Mouse (Mus musculus) heart, embryonic 14.5 days (tissue): ENCODE data around the gene Car1. TPM values are rescaled to one million over a fixed set of nuclear protein-coding genes. Genes with fewer than 3 reads are reported as not detected.
"Not testable (repeated sequence)": the region's sequence is repeated elsewhere in the genome, so short reads cannot be mapped to it uniquely, and the experiment has no call there.

Experiments
- ATAC-seq: fragments of 200-750 bp; cut with Nextera tagmentation; 2 replicates; pipeline ENCODE4 v1.8.0; 2017; ENCODE audit warnings: low read depth, moderate TSS enrichment; ENCODE audit not compliant: insufficient number of reproducible peaks, insufficient read depth, low FRiP score
- H3K27ac ChIP-seq, 2 experiments: fragments of 200-500 bp in 1 of 2; fragments of 300-500 bp in 1 of 2; sonication (generic) in 1 of 2; replicated peaks in 1 of 2; 2 replicates each; pipeline ENCODE4 v1.5.1; 2012 to 2014; ENCODE audit warnings: low read depth in 2 of 2, low read length in 2 of 2, control low read depth in 1 of 2, mild to moderate bottlenecking in 1 of 2, mixed read lengths in 1 of 2; ENCODE audit not compliant: control insufficient read depth in 1 of 2, insufficient read depth in 1 of 2
- H3K27me3 ChIP-seq: fragments of 300-500 bp; sonication (generic); 2 replicates; pipeline ENCODE4 v1.6.1; 2014; ENCODE audit warnings: mild to moderate bottlenecking, low read length, control low read depth; ENCODE audit not compliant: control insufficient read depth, insufficient read depth
- H3K36me3 ChIP-seq: fragments of 300-500 bp; sonication (generic); 2 replicates; pipeline ENCODE4 v1.6.1; 2014; ENCODE audit warnings: mild to moderate bottlenecking, control low read depth, low read length, mixed read lengths; ENCODE audit not compliant: control insufficient read depth, insufficient read depth
- H3K4me1 ChIP-seq, 2 experiments: fragments of 200-500 bp in 1 of 2; fragments of 300-500 bp in 1 of 2; sonication (generic) in 1 of 2; 2 replicates each; pipeline ENCODE4 v1.6.1; 2012 to 2014; ENCODE audit warnings: low read length in 2 of 2, control low read depth in 1 of 2, mixed read lengths in 1 of 2; ENCODE audit not compliant: control insufficient read depth in 2 of 2, insufficient read depth in 2 of 2
- H3K4me2 ChIP-seq: fragments of 300-500 bp; sonication (generic); 2 replicates; pipeline ENCODE4 v1.6.1; 2014; ENCODE audit warnings: mild to moderate bottlenecking, low read length
- H3K4me3 ChIP-seq, 2 experiments: fragments of 200-500 bp in 1 of 2; fragments of 300-500 bp in 1 of 2; sonication (generic) in 1 of 2; 2 replicates each; pipeline ENCODE4 v1.5.1; 2012 to 2014; ENCODE audit warnings: low read length in 2 of 2, mild to moderate bottlenecking in 2 of 2, control low read depth in 1 of 2, low read depth in 1 of 2, moderate library complexity in 1 of 2; ENCODE audit not compliant: control insufficient read depth in 1 of 2, insufficient read depth in 1 of 2
- H3K9ac ChIP-seq: fragments of 300-500 bp; sonication (generic); 2 replicates; pipeline ENCODE4 v1.6.1; 2014; ENCODE audit warnings: mild to moderate bottlenecking, low read length
- H3K9me3 ChIP-seq: fragments of 300-500 bp; sonication (generic); 2 replicates; pipeline ENCODE4 v1.6.1; 2016; ENCODE audit warnings: low read length, control low read depth; ENCODE audit not compliant: control insufficient read depth
- WGBS: fragments of 180-500 bp; shearing (Covaris S2); extraction: QIAGEN DNeasy Blood & Tissue Kit; methylation state at CpG from one replicate; pipeline ENCODE4 v1.1.7; 2014; 5-methylcytosine and 5-hydroxymethylcytosine counted together
- polyA plus RNA-seq: library from polyadenylated mRNA; unstranded; fragments of >200 nt; fragmentation: Nextera tagmentation; extraction: Ambion mirVana; gene quantifications from 2 replicates; pipeline ENCODE4 v1.2.1, GENCODE M21; 2014

Car1 gene
- polyA plus RNA-seq, 1 experiment from 2014 or later = 0.34 TPM

DNA sequence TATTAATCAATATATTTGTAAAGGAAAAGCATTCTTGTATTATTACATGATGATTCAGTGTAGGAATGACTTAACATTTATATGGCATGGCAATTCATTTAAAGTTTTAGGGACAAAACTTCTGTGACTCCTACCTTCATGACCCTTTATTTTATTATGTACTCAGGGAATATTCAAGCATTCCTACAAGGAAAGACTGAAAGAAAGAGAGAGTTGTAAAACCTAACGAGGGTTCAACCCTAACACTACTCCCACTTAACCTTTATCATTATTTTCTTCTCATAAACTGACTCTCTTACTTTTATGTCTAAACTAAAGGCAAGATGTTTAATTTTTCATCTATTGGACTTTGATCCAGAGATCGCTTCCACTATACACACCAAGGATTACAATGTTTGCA lies 28.0 kb downstream of the Car1 start:
- ATAC-seq = no peak
- 79% methylated on average over 2 of the region's 2 CpGs for WGBS

DNA sequence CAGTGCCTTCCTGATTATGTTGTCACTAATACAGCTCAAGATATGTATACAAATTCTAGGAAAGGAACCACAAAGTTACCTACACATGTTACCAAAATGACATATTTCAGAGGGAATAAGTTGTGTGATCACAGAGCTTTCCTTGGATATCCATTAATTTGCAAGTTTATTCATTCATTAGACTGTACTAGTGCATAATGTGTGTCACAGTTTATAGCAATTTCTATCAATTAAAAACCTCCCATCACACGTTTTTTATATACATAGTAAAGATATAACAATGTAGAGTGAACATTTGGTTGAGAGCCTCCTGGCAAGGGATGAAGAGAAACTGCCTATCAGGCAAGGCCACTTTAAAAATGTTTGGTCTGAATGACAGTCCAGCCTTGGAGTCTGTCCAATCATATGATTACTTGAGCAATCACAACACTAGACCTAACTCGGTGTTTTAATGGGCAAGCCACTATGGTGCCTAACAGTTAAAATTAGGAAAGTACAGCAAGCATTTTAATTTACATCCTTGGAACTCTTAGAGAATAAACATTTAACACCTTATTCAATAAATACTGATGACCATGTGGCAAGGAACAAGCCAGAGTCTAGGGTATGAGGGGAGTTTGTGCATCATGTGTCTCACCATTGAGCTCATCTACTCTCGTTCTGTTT lies 31.5 kb downstream of the Car1 start:
- not testable (repeated sequence) for ATAC-seq, H3K4me2 ChIP-seq, H3K36me3 ChIP-seq, H3K4me1 ChIP-seq, H3K9me3 ChIP-seq, H3K27me3 ChIP-seq, H3K4me3 ChIP-seq, H3K9ac ChIP-seq, H3K27ac ChIP-seq
- WGBS = 77% methylated on average over 2 of the region's 3 CpGs

More for the DNA sequence above, 28.0 kb downstream of the Car1 start:
- Histone ChIP-seq H3K4me2 (no peak overlapping the region), H3K36me3 (no peaks in the 10 kb centered on the region), H3K9me3 (no peaks in the 10 kb centered on the region), H3K27me3 (no peaks in the 10 kb centered on the region), H3K4me3 (no peak overlapping the region), H3K27ac (no peak overlapping the region), H3K9ac (no peak overlapping the region), H3K4me1 (no peaks in the 10 kb centered on the region)

DNA sequence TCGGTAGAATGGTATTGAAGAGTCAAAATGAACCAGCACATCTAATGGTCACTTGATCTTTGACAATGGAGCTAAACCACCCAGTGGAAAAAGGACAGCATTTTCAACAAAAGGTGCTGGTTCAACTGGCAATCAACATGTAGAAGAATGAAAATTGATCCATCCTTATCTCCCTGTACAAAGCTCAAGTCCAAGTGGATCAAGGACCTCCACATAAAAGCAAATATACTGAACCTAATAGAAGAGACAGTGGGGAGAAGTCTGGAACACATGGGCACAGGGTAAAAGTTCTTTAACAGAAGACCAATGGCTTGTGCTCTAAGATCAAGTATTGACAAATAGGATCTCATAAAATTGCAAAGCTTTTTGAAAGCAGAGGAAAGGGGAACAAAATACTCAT lies 33.6 kb downstream of the Car1 start:
- H3K4me3 ChIP-seq, H3K9ac ChIP-seq, H3K36me3 ChIP-seq, H3K4me1 ChIP-seq, H3K27ac ChIP-seq, ATAC-seq, H3K4me2 ChIP-seq, H3K27me3 ChIP-seq, H3K9me3 ChIP-seq: not testable (repeated sequence)
- WGBS = 74% methylated on average over 1 of the region's 1 CpGs

DNA sequence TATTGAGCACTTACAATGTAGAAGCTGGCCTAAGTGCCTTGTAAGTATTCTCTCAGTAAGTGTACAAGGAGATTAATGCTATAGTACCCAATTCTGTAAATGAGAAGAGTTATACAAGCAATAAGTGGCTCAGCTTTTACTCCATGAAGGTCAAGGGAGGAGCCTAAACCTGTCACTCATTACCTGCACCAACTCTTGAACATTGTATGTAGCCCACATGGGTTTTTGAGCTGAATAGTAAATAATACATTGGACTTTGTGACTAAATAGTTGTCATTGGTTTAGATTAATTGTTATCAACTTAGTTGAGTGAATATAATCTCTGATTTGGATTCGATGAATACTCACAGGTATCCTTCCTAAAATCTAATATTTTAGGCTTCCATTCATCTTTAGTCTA lies 35.7 kb downstream of the Car1 start:
- ATAC-seq = not testable (repeated sequence)

DNA sequence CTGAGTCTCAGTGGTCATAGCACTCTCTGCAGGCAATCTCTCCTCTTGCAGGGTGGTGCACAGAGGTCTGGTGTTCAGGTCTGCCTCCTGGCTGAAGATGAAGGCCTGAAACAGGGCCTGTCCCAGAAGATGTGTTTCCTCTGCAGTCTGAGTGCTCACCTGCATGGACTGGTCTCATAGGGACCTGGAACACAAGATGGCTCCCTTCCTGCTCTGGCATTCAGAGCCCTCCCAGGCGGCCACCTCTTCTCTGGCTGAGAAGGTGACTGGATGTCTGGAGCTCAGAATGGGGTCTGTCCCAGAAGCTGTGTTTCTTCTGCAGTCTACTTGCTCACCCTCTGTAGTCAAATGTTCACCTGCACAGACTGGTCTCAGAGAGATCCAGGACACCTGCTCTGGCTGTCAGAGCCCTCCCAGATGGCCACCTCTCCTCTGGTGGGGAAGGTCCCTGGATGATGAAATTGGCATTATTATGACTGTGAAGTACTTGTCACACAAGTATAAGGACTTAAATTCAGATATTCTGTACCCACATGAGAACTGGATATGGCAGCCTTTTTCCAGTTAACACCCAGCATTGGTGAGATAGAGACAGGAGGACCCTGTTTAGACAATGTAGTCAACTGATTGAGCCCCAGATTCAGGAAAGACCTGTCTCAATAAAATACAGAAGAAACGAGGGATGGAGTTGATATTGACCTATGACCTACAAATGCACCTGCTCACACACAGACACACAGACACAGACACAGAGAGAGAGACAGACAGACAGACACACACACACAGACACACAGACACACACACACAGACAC lies 43.2 kb downstream of the Car1 start:
- Histone ChIP-seq H3K4me1 (no peaks in the 10 kb centered on the region), H3K27me3 (no peaks in the 10 kb centered on the region), H3K4me2 (no peak overlapping the region), H3K9me3 (no peaks in the 10 kb centered on the region), H3K9ac (no peak overlapping the region), H3K36me3 (no peaks in the 10 kb centered on the region), H3K4me3 (no peak overlapping the region), H3K27ac (no peak overlapping the region)
- ATAC-seq = no peak
- WGBS = 73% methylated on average over 2 of the region's 2 CpGs

More for the DNA sequence above, 35.7 kb downstream of the Car1 start:
- H3K9ac ChIP-seq, H3K4me2 ChIP-seq, H3K4me3 ChIP-seq, H3K9me3 ChIP-seq, H3K36me3 ChIP-seq, H3K4me1 ChIP-seq, H3K27ac ChIP-seq, H3K27me3 ChIP-seq: not testable (repeated sequence)
- 78% methylated on average over 1 of the region's 1 CpGs for WGBS

DNA sequence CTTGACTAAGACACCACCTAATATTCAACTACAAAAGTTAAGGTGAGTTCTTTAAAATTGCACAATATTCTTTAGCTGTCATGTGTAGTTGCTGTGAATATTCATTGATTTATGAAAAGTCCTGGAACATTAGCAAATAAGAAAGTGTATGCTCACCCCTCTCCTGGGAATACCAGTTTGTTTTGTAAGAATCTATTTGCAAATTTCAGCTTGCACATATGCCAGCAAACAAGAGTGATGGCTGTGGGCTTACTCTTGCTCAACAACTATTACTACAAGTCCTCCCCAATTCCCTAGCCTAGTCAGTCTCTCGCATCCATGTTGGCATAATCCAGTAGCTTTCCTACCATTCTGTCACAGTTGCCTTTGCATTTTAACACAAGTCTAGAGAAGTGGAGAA lies 52.5 kb downstream of the Car1 start:
- Histone ChIP-seq H3K4me2 (no peak overlapping the region), H3K9me3 (no peaks in the 10 kb centered on the region), H3K4me1 (no peaks in the 10 kb centered on the region), H3K4me3 (no peak overlapping the region), H3K36me3 (no peaks in the 10 kb centered on the region), H3K27me3 (no peaks in the 10 kb centered on the region), H3K27ac (no peak overlapping the region), H3K9ac (no peak overlapping the region)
- WGBS = 89% methylated on average over 1 of the region's 1 CpGs
- no peak for ATAC-seq

DNA sequence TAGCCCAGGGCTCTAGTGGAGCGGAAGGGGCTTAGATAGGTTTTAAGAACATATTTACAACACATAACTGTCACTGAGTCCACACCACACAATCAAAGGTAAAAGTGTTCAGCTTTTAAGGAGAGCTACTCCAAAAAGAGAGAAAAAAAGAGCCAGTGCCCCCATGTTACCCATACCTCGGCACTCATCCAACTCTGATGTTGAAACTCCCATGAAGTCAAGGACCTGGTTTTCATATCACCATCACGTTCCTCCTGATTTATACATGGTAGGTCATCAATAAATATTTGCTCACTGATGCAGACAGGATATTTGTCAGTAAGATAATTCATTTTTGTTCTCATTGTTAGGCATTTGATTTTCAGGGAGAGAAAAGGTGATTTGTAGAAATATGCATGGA lies 62.1 kb downstream of the Car1 start:
- H3K27me3 ChIP-seq = no peaks in the 10 kb centered on the region
- WGBS = 77% methylated on average over 3 of the region's 3 CpGs
- H3K9ac ChIP-seq = no peak overlapping the region
- no peaks in the 10 kb centered on the region for H3K4me1 ChIP-seq
- H3K36me3 ChIP-seq = no peaks in the 10 kb centered on the region
- ATAC-seq = no peak
- no peak overlapping the region for H3K27ac ChIP-seq
- no peaks in the 10 kb centered on the region for H3K9me3 ChIP-seq
- no peak overlapping the region for H3K4me3 ChIP-seq
- no peak overlapping the region for H3K4me2 ChIP-seq
